Mouse (Mus musculus) kidney, embryonic 14.5 days (tissue): Measurements from ENCODE around the gene Hmgxb4. TPM values are rescaled to one million over a fixed set of nuclear protein-coding genes. Genes with fewer than 3 reads are reported as not detected.

Experiments used
- ATAC-seq: fragments of 200-750 bp; cut with Nextera tagmentation; 2 replicates; pipeline ENCODE4 v1.8.0; 2017; ENCODE audit warnings: moderate number of reproducible peaks, mild to moderate bottlenecking, moderate TSS enrichment, moderate library complexity; ENCODE audit not compliant: low FRiP score, low TSS enrichment
- H3K27ac ChIP-seq: fragments of 300-500 bp; sonication (generic); 2 replicates; pipeline ENCODE4 v1.5.1; 2014; ENCODE audit warnings: low read depth, mild to moderate bottlenecking, low read length, moderate library complexity, mixed read lengths
- H3K27me3 ChIP-seq: fragments of 300-500 bp; sonication (generic); 2 replicates; pipeline ENCODE4 v1.6.1; 2014; ENCODE audit warnings: mild to moderate bottlenecking, low read length; ENCODE audit not compliant: control insufficient read depth, insufficient read depth
- H3K36me3 ChIP-seq: fragments of 300-500 bp; sonication (generic); 2 replicates; pipeline ENCODE4 v1.6.1; 2014; ENCODE audit warnings: low read length, mixed read lengths; ENCODE audit not compliant: control insufficient read depth, insufficient read depth
- H3K4me1 ChIP-seq: fragments of 300-500 bp; sonication (generic); 2 replicates; pipeline ENCODE4 v1.6.1; 2014; ENCODE audit warnings: low read length, mixed read lengths; ENCODE audit not compliant: control insufficient read depth, insufficient read depth
- H3K4me2 ChIP-seq: fragments of 300-500 bp; sonication (generic); replicated peaks from 2 replicates; pipeline ENCODE4 v1.6.1; 2014; ENCODE audit warnings: low read depth, mild to moderate bottlenecking, low read length
- H3K4me3 ChIP-seq: fragments of 300-500 bp; sonication (generic); 2 replicates; pipeline ENCODE4 v1.5.1; 2014; ENCODE audit warnings: mild to moderate bottlenecking, low read length
- H3K9ac ChIP-seq: fragments of 300-500 bp; sonication (generic); 2 replicates; pipeline ENCODE4 v1.6.1; 2014; ENCODE audit warnings: low read depth, mild to moderate bottlenecking, low read length, moderate library complexity
- H3K9me3 ChIP-seq: fragments of 300-500 bp; sonication (generic); 2 replicates; pipeline ENCODE4 v1.6.1; 2016; ENCODE audit warnings: low read length; ENCODE audit not compliant: control insufficient read depth
- WGBS: fragments of 180-500 bp; shearing (Covaris S2); extraction: QIAGEN DNeasy Blood & Tissue Kit; methylation state at CpG from one replicate; pipeline ENCODE4 v1.1.7; 2014; 5-methylcytosine and 5-hydroxymethylcytosine counted together
- polyA plus RNA-seq: library from polyadenylated mRNA; unstranded; fragments of >200 nt; fragmentation: Nextera tagmentation; extraction: Ambion mirVana; gene quantifications from 2 replicates; pipeline ENCODE4 v1.2.1, GENCODE M21; 2014

Gene Hmgxb4
- polyA plus RNA-seq, 1 experiment from 2014 or later: 55.4 TPM

- ATAC-seq: peak; percentile 85
- H3K27me3 ChIP-seq: no peaks in the 10 kb centered on the region
- H3K9me3 ChIP-seq: no peaks in the 10 kb centered on the region
- no peak overlapping the region for H3K27ac ChIP-seq
- H3K4me3 ChIP-seq: no peak overlapping the region
- 27% methylated on average over 4 of the region's 4 CpGs for WGBS
- no peaks in the 10 kb centered on the region for H3K4me1 ChIP-seq
- no peak overlapping the region for H3K4me2 ChIP-seq
- H3K36me3 ChIP-seq: no peaks in the 10 kb centered on the region; the same call in 1 of the 2 replicates
- H3K9ac ChIP-seq: no peak overlapping the region
Measured at GRCm38 (mm10) chr8:75071627-75072346, 78.6 kb downstream of the Hmgxb4 start.

DNA sequence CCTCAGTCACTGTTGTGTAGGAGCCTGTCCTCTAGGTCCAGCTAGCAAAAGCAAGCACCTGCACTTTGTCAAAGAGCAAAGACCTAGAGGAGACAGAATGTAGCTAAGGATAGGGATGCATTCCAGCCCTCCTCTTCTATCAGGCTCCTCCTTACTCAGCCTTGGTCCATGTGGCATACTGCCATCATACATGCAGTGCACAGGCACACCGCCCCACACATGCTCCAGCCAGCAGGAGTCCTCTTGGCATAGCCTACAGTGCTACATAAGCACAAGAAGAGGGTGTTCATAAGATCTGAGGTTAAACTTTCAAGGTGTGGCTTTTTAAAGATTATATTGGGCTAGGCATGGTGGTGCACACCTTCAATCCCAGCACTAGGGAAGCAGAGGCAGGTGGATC is 81.7 kb downstream of the Hmgxb4 start:
- Histone ChIP-seq H3K4me1 (no peaks in the 10 kb centered on the region), H3K4me2 (no peak overlapping the region), H3K36me3 (no peaks in the 10 kb centered on the region), H3K27ac (no peak overlapping the region), H3K9ac (no peak overlapping the region), H3K4me3 (no peak overlapping the region), H3K27me3 (no peaks in the 10 kb centered on the region), H3K9me3 (no peaks in the 10 kb centered on the region)
- no peak for ATAC-seq
- WGBS: 79% methylated on average over 1 of the region's 1 CpGs

- Histone ChIP-seq H3K4me2 (no peak overlapping the region), H3K4me1 (no peaks in the 10 kb centered on the region), H3K27me3 (no peaks in the 10 kb centered on the region), H3K27ac (no peak overlapping the region), H3K36me3 (no peaks in the 10 kb centered on the region), H3K9ac (no peak overlapping the region), H3K9me3 (no peaks in the 10 kb centered on the region), H3K4me3 (no peak overlapping the region)
- ATAC-seq: no peak
- 76% methylated on average over 1 of the region's 1 CpGs for WGBS
Measured at GRCm38 (mm10) chr8:75078215-75078614, 85.1 kb downstream of the Hmgxb4 start.

- no peaks in the 10 kb centered on the region for H3K36me3 ChIP-seq
- no peak overlapping the region for H3K9ac ChIP-seq
- H3K4me2 ChIP-seq: no peak overlapping the region
- no peak overlapping the region for H3K27ac ChIP-seq
- H3K4me1 ChIP-seq: no peaks in the 10 kb centered on the region
- no peaks in the 10 kb centered on the region for H3K9me3 ChIP-seq
- no peaks in the 10 kb centered on the region for H3K27me3 ChIP-seq
- WGBS: 97% methylated on average over 9 of the region's 9 CpGs
- no peak overlapping the region for H3K4me3 ChIP-seq
- no peak for ATAC-seq
Measured at GRCm38 (mm10) chr8:75078851-75079250, 85.7 kb downstream of the Hmgxb4 start.

Other genes with a start within 250 kb of the Hmgxb4 start
- gene Isx, start 120.2 kb upstream of the Hmgxb4 start, polyA plus RNA-seq: not detected in 2 replicates
- 20.1 and 29.1 TPM in 2 replicates for gene Tom1, start 40.3 kb downstream of the Hmgxb4 start, polyA plus RNA-seq
- 12.5 and 15.0 TPM in 2 replicates for gene Hmox1, start 100.3 kb downstream of the Hmgxb4 start, polyA plus RNA-seq
- gene Mcm5, start 116.2 kb downstream of the Hmgxb4 start, polyA plus RNA-seq: 133 and 188 TPM in 2 replicates
- gene Rasd2, start 220.6 kb downstream of the Hmgxb4 start, polyA plus RNA-seq: 1.2 and 1.9 TPM in 2 replicates